ENCODE assay signal across 8 mouse cellular contexts in the genomic region with DNA sequence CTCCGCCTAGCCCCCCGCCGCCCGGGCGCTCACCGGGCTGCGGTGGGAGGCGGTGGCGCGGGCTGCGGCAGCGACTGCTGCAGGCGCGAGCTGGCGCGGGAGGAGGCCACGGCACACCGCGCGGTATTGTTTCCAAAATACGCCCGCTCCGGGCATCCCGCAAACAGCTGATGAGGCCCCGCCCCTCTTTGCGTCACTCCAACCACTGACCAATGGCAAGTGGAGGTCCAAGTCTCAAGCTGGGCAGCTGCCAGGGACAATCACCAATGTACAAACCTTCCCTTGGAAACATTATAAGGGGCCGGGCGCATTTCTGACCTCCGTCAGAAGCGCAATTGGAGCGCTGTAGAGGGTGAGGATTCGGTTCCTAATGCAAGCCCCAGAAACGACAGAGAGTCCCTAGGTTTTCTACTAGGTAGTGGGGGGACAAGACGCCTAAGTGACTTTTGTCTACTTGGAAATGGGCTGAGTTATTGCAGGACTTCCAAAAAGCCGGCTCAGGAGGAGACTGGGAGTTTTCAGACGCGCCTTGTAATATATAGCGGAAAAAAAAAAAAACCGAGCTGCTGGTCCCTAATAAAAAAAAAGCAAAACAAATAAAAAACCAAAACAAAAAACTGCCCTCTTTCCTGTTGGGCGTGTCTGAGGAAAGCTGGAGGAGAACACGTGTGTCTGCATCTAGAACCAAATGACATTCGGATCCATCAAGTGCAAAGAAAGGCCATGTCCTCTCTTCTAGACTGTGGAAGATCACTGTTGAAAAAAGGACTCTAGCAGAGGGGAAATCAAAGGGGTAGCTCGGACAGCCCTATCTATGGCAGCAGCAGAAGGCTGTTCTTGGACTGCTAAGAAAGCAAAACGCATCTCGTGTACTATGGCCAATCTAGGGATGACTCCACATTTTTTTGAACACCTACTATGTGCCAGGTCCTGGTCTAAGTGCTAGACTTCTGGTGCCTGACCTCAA. TPM values are rescaled to one million over a fixed set of nuclear protein-coding genes. Genes with fewer than 3 reads are reported as not detected.
DNase-seq lines count a peak whose midpoint lies in the region; ATAC-seq and TF ChIP-seq lines count a peak whose summit lies in the region.

A gene (minus strand): TSS at position 181 of the 967 bp plus-strand sequence.

- TF ChIP-seq CTCF in Patski (IDR thresholded peaks at IDR 0.05) = no peak

- peak within 1 kb of the TSS; percentile 89 for H3K4me3 ChIP-seq in hindbrain, embryonic 12.5 days

- H3K9me3 ChIP-seq in hindbrain, embryonic 12.5 days (replicated peaks) = no peaks in the 10 kb centered on the region

- CTCF ChIA-PET in Patski (lab: Charles Lee) = interaction anchor here (1.1 to 1.8 kb wide), 2 partner anchors 24 to 63 kb away, joined by 4 to 9 read pairs; no protein-coding TSS in a partner anchor

- WGBS in hindbrain, embryonic 12.5 days = under 1% methylated on average over 45 of the region's 45 CpGs

- peak; percentile 90 for DNase-seq in Patski (ENCODE audit: low read depth, low spot score)
- peak; percentile 99 to 100 for DNase-seq in cerebellum, postnatal 25 days
- DNase-seq in frontal cortex, postnatal 14 days (ENCODE audit: low spot score in 2 of 2) = peak; percentile 92 to 93
- peak; percentile 94 to 98 for DNase-seq in layer of hippocampus, postnatal 14 days (ENCODE audit: low spot score in 2 of 2)
- DNase-seq in lung, postnatal 10 days = peak; percentile 100
- peak; percentile 99 for DNase-seq in ovary, postnatal 14 days (ENCODE audit: low spot score)
- peak; percentile 70 to 78 for DNase-seq in thymus, postnatal 10 days (ENCODE audit: low spot score in 2 of 2)

- H3K27ac ChIP-seq in hindbrain, embryonic 12.5 days = peak within 1 kb of the TSS; percentile 79

- H3K36me3 ChIP-seq in hindbrain, embryonic 12.5 days = no peaks in the 10 kb centered on the region

- POLR2A ChIA-PET in Patski (lab: Charles Lee) = interaction anchor here (0.9 to 1.5 kb wide), 3 partner anchors 9 to 26 kb away, joined by 4 to 5 read pairs (median 5); no protein-coding TSS in a partner anchor

- H3K9ac ChIP-seq in hindbrain, embryonic 12.5 days = peak within 1 kb of the TSS; percentile 90

- ATAC-seq in Patski = peak; percentile 68
- ATAC-seq in hindbrain, embryonic 12.5 days (ENCODE audit: low FRiP score) = peak; percentile 92

- peaks cover 51% of the 10 kb centered on the region for H3K4me1 ChIP-seq in hindbrain, embryonic 12.5 days

- in situ Hi-C loops in Patski (cut with MboI; ENCODE audit: low pct_unique_long_range_greater_than_20kb) = loop anchor here (5.0 kb wide), 1 partner anchor 53 kb away; no protein-coding TSS in a partner anchor

- peak within 1 kb of the TSS; percentile 90 for H3K4me2 ChIP-seq in hindbrain, embryonic 12.5 days (replicated peaks)

- no peaks in the 10 kb centered on the region for H3K27me3 ChIP-seq in Patski
- peaks cover 7% of the 10 kb centered on the region for H3K27me3 ChIP-seq in hindbrain, embryonic 12.5 days

RNA-seq across cellular contexts. Expression of the gene that starts here (rescaled TPM):
- polyA plus RNA-seq in Patski (2021) = 12.0 TPM
- polyA plus RNA-seq in hindbrain, embryonic 12.5 days (2016; fragmentation: Nextera tagmentation; extraction: Ambion mirVana) = 5.4 and 6.2 TPM in 2 replicates
- 1 to 10 TPM; 5.2 to 6.7 TPM for total RNA-seq in layer of hippocampus, postnatal 14 days (2021)

Comparison
In these comparisons a context has a peak if more than half of its experiments do, and no peak if none do; other contexts are left out.
1. Peak in every context shown above with its lines: DNase-seq, ATAC-seq, H3K4me3 ChIP-seq and H3K27ac ChIP-seq.